Mouse (Mus musculus) G1E (cell line): Measurements from ENCODE around the gene Zfp787. TPM values are rescaled to one million over a fixed set of nuclear protein-coding genes. Genes with fewer than 3 reads are reported as not detected.

Experiments
- ATAC-seq: 2 replicates; pipeline ENCODE4 v1.8.0; 2016; ENCODE audit warnings: mild to moderate bottlenecking; ENCODE audit not compliant: insufficient number of reproducible peaks, poor library complexity, low FRiP score, severe bottlenecking; ENCODE audit errors: extremely low read depth
- DNase-seq: peaks from one replicate; pipeline ENCODE4 v3.0.0; 2012; ENCODE audit warnings: low spot score
- H3K27me3 ChIP-seq: 2 replicates; pipeline ENCODE4 v1.6.1; 2012; ENCODE audit warnings: mild to moderate bottlenecking, low read length, inconsistent platforms; ENCODE audit not compliant: insufficient read depth
- H3K36me3 ChIP-seq: replicated peaks from 2 replicates; pipeline ENCODE3; 2012; ENCODE audit warnings: mild to moderate bottlenecking, inconsistent platforms
- H3K4me1 ChIP-seq: 2 replicates; pipeline ENCODE4 v1.6.1; 2012; ENCODE audit warnings: low read depth, low read length, inconsistent platforms, mixed read lengths; ENCODE audit not compliant: insufficient read depth
- H3K4me3 ChIP-seq: 2 replicates; pipeline ENCODE4 v1.5.1; 2012; ENCODE audit warnings: low read depth, mild to moderate bottlenecking, inconsistent platforms, low read length, moderate library complexity, mixed read lengths
- H3K9me3 ChIP-seq: replicated peaks from 2 replicates; pipeline ENCODE4 v1.6.1; 2012; ENCODE audit warnings: inconsistent platforms
- CTCF ChIP-seq: IDR thresholded peaks from 2 replicates; pipeline ENCODE4 v1.5.1; 2012; ENCODE audit warnings: low read depth, low read length, inconsistent platforms, mixed read lengths
- GATA1 ChIP-seq: IDR thresholded peaks from 2 replicates; pipeline ENCODE4 v1.6.1; 2012; ENCODE audit warnings: borderline replicate concordance, low read length, inconsistent platforms, mixed read lengths
- GATA2 ChIP-seq: IDR thresholded peaks from 2 replicates; pipeline ENCODE4 v1.6.1; 2012; ENCODE audit warnings: low read depth, low read length, inconsistent platforms, borderline replicate concordance
- POLR2AphosphoS5 ChIP-seq: IDR thresholded peaks from 2 replicates; pipeline ENCODE4 v1.6.1; 2012; ENCODE audit warnings: low read depth, low read length, inconsistent platforms; ENCODE audit not compliant: insufficient replicate concordance
- TAL1 ChIP-seq: conservative IDR thresholded peaks from 2 replicates; pipeline ENCODE4 v1.6.1; 2012; ENCODE audit warnings: low read depth, low read length, inconsistent platforms, mixed read lengths
- polyA plus RNA-seq: library from polyadenylated mRNA; stranded (reverse); fragments of >175 nt; gene quantifications from 2 replicates; pipeline ENCODE4 v1.2.3, GENCODE M21; 2012
- total RNA-seq, 2 experiments: library from RNA; stranded (forward) in 1 of 2; stranded (reverse) in 1 of 2; fragments of 200-1000 nt in 1 of 2; fragments of >200 nt in 1 of 2; fragmentation: Nextera tagmentation in 1 of 2; gene quantifications; 2 replicates each; pipeline ENCODE4 v1.2.3; 2014 to 2017

Zfp787 gene
- total and polyA plus RNA-seq, 3 experiments: 33.1 to 49.8 (median 36.9) TPM

DNA sequence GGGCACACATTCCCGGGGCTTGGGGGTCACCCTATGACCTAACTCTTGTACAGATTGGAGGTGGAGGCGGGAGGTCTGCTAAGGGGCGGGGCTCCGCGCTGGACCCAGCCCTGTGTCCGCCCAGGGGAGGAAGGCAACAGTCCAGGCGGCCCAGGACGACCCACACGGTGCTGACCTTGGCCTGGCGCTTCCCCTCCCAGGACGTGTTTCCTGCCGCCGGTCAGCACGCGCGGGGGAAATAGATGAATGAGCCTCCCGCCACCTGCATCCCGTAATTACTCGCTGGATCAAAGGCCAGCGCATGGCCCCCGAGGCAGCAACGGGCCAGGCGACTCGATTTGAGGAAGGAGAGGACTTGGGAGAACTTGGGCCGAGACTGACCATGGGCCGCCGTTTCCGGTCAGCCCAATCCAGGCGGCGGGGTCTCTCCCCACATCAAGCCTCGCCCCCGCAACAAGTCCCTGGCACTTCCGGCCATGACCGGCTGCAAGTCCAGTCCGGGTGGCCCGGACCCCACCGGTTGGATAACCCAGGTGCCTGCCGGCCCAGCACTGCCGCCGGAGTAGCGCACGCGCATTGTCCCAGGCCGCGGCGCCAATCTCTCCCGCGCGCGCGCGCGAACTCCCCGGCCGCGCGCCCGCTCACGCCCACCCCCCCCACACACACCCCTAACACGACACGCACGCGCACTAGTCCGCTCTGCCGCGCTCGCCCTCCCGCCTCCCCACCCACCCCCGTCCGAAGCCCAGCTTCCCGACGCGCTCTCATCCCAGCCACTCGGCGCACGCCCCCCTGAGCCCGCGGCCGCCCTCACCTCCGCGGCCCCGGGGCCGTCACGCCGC lies 545 bp downstream of the Zfp787 start:
- ATAC-seq: no peak
- peaks cover 63% of the 10 kb centered on the region for H3K4me1 ChIP-seq
- no peaks in the 10 kb centered on the region for H3K9me3 ChIP-seq
- H3K4me3 ChIP-seq: peak overlapping the region; percentile 90
- DNase-seq: peak; percentile 83
- peaks cover 37% of the 10 kb centered on the region for H3K36me3 ChIP-seq
- no peaks in the 10 kb centered on the region for H3K27me3 ChIP-seq
- TF ChIP-seq GATA1 (no peak), POLR2AphosphoS5 (no peak), CTCF (no peak), TAL1 (no peak)

DNA sequence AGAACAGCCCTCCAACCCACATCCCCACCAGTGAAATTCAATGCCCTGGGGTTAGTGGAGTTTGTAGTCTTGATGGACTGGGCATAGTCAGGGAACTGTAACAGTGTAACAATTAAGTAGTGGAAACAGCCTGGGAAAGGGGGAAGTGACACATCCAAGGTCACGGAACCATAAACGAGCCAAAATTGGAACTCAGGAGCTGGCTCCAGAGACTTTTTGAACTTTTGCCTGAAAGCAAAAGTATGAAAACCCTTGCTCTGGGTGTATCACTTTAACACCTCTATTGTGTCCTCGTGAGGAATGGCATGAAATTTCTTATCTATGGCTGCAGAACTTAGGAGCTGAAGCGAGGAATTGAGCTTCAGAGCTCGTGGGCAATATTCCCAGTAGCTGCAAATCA lies 1.6 kb downstream of the Zfp787 start:
- Histone ChIP-seq H3K27me3 (no peaks in the 10 kb centered on the region), H3K9me3 (no peaks in the 10 kb centered on the region), H3K4me3 (peak overlapping the region; percentile 90; the same call in 1 of the 2 replicates), H3K36me3 (peaks cover 37% of the 10 kb centered on the region), H3K4me1 (peaks cover 66% of the 10 kb centered on the region)
- ATAC-seq (no peak), DNase-seq (no peak)
- no peak for TF ChIP-seq POLR2AphosphoS5
- no peak for TF ChIP-seq GATA1
- no peak for TF ChIP-seq GATA2
- no peak for TF ChIP-seq TAL1
- no peak for TF ChIP-seq CTCF

DNA sequence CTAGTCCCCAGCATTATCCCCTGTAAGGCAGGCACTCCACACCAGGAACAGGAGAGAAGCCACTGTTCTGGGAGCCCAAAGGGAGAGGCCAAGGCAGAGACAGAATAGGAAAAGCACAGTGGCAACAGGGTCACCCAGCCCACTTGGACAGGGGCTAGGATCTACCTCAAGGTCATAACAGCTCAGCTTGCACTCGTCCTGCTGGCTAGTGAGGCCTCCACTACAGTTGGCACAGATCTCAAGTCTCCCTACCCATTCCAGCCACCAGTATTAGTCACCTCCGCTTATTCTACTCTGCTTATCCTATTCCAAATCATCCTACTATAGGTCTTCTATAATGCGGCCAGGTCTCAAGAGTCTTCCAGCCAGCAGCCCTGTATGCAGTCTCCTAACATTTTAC lies 2.7 kb downstream of the Zfp787 start:
- H3K4me1 ChIP-seq: peaks cover 74% of the 10 kb centered on the region
- ATAC-seq: no peak

DNA sequence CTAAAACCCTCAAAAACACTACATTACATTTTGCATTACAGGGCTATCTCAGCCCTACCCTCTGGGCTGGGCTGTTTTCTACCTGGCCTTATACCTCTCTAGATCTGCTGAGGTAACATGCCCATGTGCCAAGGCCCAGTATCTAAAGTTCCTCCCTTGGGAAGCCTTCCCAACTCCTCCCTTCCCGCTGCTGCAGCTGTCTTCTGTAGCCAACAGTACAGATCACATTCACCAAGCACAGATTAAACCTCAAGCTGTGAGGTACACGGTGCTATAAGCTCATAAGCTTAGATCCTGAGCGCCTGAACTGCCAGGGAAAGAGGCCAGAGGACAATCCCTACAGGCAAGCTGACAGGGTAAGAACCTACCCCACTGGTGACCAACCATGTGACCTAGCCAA lies 3.8 kb downstream of the Zfp787 start:
- TF ChIP-seq POLR2AphosphoS5 (no peak), GATA2 (no peak), GATA1 (no peak), TAL1 (no peak), CTCF (no peak)
- Histone ChIP-seq H3K27me3 (no peaks in the 10 kb centered on the region), H3K4me3 (no peak overlapping the region), H3K4me1 (peaks cover 74% of the 10 kb centered on the region), H3K9me3 (no peaks in the 10 kb centered on the region), H3K36me3 (peaks cover 55% of the 10 kb centered on the region)
- no peak for ATAC-seq
- no peak for DNase-seq

More for the DNA sequence above, 2.7 kb downstream of the Zfp787 start:
- no peak for DNase-seq
- no peak overlapping the region for H3K4me3 ChIP-seq
- H3K9me3 ChIP-seq: no peaks in the 10 kb centered on the region
- peaks cover 45% of the 10 kb centered on the region for H3K36me3 ChIP-seq
- TF ChIP-seq GATA1: no peak
- no peak for TF ChIP-seq CTCF
- no peak for TF ChIP-seq TAL1
- no peak for TF ChIP-seq POLR2AphosphoS5
- H3K27me3 ChIP-seq: no peaks in the 10 kb centered on the region

DNA sequence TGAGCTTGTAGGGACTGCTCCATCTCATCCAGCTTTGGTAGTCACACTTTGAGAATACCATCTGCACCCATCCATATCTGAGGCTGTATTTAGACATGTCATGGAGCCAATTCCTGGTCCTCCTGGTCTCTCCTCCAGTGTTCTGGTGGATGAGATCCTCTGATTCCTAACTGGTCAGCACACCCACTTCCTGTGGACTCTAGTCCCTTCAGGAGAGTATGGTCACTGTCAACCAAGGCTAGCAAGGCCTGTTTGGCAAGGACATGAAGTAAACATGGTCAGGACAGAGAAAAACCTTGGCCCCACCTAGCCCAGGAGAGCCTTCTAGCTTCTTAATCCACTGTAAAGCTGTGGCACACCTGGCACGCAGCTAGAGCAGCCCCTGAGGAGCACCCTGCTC lies 4.5 kb downstream of the Zfp787 start:
- no peak for DNase-seq
- no peaks in the 10 kb centered on the region for H3K27me3 ChIP-seq
- peaks cover 72% of the 10 kb centered on the region for H3K4me1 ChIP-seq
- TF ChIP-seq TAL1: no peak
- no peak for TF ChIP-seq GATA1
- no peak for TF ChIP-seq POLR2AphosphoS5
- TF ChIP-seq GATA2: no peak
- TF ChIP-seq CTCF: no peak
- ATAC-seq: no peak
- H3K36me3 ChIP-seq: peaks cover 61% of the 10 kb centered on the region
- H3K9me3 ChIP-seq: no peaks in the 10 kb centered on the region
- no peak overlapping the region for H3K4me3 ChIP-seq

DNA sequence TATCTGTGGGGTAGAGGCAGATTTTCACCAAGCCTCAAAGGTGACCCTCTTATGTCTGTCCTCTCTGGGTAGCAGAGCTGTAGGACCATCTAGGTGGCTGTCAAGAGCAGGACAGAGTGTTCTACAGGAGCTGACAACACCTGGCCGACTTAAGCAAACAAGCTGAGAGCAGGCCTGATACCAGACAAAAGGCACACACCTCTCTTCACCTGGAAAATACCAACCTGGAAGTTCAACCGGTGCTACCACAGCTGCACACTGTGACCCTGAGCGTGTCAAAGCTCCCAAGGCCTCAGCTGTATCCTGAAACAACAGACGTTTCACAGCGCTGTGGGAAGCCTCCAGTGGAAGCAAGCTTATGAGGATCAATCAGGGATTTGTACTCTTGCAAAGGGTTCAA lies 8.1 kb downstream of the Zfp787 start:
- TF ChIP-seq CTCF (no peak), TAL1 (no peak), GATA1 (no peak), GATA2 (no peak)
- peaks cover 82% of the 10 kb centered on the region for H3K36me3 ChIP-seq
- no peaks in the 10 kb centered on the region for H3K27me3 ChIP-seq
- no peak overlapping the region for H3K4me3 ChIP-seq
- no peaks in the 10 kb centered on the region for H3K9me3 ChIP-seq
- no peak for ATAC-seq
- H3K4me1 ChIP-seq: peaks cover 72% of the 10 kb centered on the region
- no peak for DNase-seq
